Mouse (Mus musculus) right cerebral cortex, adult 18-20 months (tissue): ENCODE data around the gene Hipk3.

Experiments
- DNase-seq: peaks from one replicate; pipeline ENCODE4 v3.0.0; 2022; ENCODE audit warnings: mixed read lengths

Gene Hipk3

GRCm38 (mm10) chr2:104470536-104470935, 23.7 kb downstream of the Hipk3 start:
- no peak for DNase-seq

GRCm38 (mm10) chr2:104468419-104468818, 25.8 kb downstream of the Hipk3 start:
- peak; percentile 68 for DNase-seq

GRCm38 (mm10) chr2:104466908-104467616, 27.2 kb downstream of the Hipk3 start:
- no peak for DNase-seq

- no peak for DNase-seq
These were observed 28.4 kb downstream of the Hipk3 start for GRCm38 (mm10) chr2:104465639-104466430.

GRCm38 (mm10) chr2:104460021-104460420, 34.2 kb downstream of the Hipk3 start:
- no peak for DNase-seq

GRCm38 (mm10) chr2:104458569-104459332, 35.5 kb downstream of the Hipk3 start:
- no peak for DNase-seq

- DNase-seq, result no peak
These were observed 37.1 kb downstream of the Hipk3 start for GRCm38 (mm10) chr2:104457106-104457505.

- no peak for DNase-seq
These were observed 43.6 kb downstream of the Hipk3 start for GRCm38 (mm10) chr2:104450685-104451084.

GRCm38 (mm10) chr2:104449191-104449590, 45.1 kb downstream of the Hipk3 start:
- no peak for DNase-seq

- no peak for DNase-seq
These were observed 46.0 kb downstream of the Hipk3 start for GRCm38 (mm10) chr2:104448201-104448600.

GRCm38 (mm10) chr2:104446016-104446415, 48.2 kb downstream of the Hipk3 start:
- DNase-seq, result no peak

GRCm38 (mm10) chr2:104444776-104445175, 49.5 kb downstream of the Hipk3 start:
- peak; percentile 63 for DNase-seq

GRCm38 (mm10) chr2:104442341-104442740, 51.9 kb downstream of the Hipk3 start:
- DNase-seq, result no peak

GRCm38 (mm10) chr2:104436226-104436625, 58.0 kb downstream of the Hipk3 start:
- no peak for DNase-seq

- no peak for DNase-seq
These were observed 63.2 kb downstream of the Hipk3 start for GRCm38 (mm10) chr2:104431067-104431466.

GRCm38 (mm10) chr2:104430566-104430965, 63.7 kb downstream of the Hipk3 start:
- no peak for DNase-seq

- no peak for DNase-seq
These were observed 68.1 kb downstream of the Hipk3 start for GRCm38 (mm10) chr2:104426112-104426511.

GRCm38 (mm10) chr2:104422230-104422629, 72.0 kb downstream of the Hipk3 start:
- no peak for DNase-seq

- DNase-seq, result no peak
These were observed 73.4 kb downstream of the Hipk3 start for GRCm38 (mm10) chr2:104420805-104421204.

GRCm38 (mm10) chr2:104419999-104420398, 74.2 kb downstream of the Hipk3 start:
- no peak for DNase-seq

- no peak for DNase-seq
These were observed 74.8 kb downstream of the Hipk3 start for GRCm38 (mm10) chr2:104419411-104419810.

GRCm38 (mm10) chr2:104413011-104413410, 81.2 kb downstream of the Hipk3 start:
- no peak for DNase-seq

- no peak for DNase-seq
These were observed 81.8 kb downstream of the Hipk3 start for GRCm38 (mm10) chr2:104412496-104412895.
